Mouse (Mus musculus) thymus, adult 2 months (tissue): ENCODE measurements around the gene Vgll1. TPM values are rescaled to one million over a fixed set of nuclear protein-coding genes. Genes with fewer than 3 reads are reported as not detected.

Experiments
- DNase-seq: peaks from one replicate; pipeline ENCODE4 v3.0.0; 2021
- H3K27ac ChIP-seq: fragments of 200-500 bp; 2 replicates; pipeline ENCODE4 v1.5.1; 2012; ENCODE audit warnings: low read length, control low read depth; ENCODE audit not compliant: control insufficient read depth, insufficient read depth
- H3K27me3 ChIP-seq: fragments of 200-500 bp; 2 replicates; pipeline ENCODE4 v1.6.1; 2012; ENCODE audit warnings: mild to moderate bottlenecking, low read length, moderate library complexity, mixed read lengths; ENCODE audit not compliant: control insufficient read depth, insufficient read depth
- H3K36me3 ChIP-seq: fragments of 200-500 bp; 2 replicates; pipeline ENCODE4 v1.6.1; 2012; ENCODE audit warnings: mild to moderate bottlenecking, low read length, moderate library complexity; ENCODE audit not compliant: control insufficient read depth, insufficient read depth
- H3K4me1 ChIP-seq: fragments of 200-500 bp; replicated peaks from 2 replicates; pipeline ENCODE4 v1.6.1; 2012; ENCODE audit warnings: low read length; ENCODE audit not compliant: control insufficient read depth, insufficient read depth
- H3K4me3 ChIP-seq: fragments of 200-500 bp; 2 replicates; pipeline ENCODE4 v1.5.1; 2012; ENCODE audit warnings: mild to moderate bottlenecking, low read length, control low read depth, moderate library complexity; ENCODE audit not compliant: control insufficient read depth, insufficient read depth
- CTCF ChIP-seq: fragments of 200-500 bp; IDR thresholded peaks from 2 replicates; pipeline ENCODE4 v1.5.1; 2012; ENCODE audit warnings: mild to moderate bottlenecking, control low read depth, low read length, moderate library complexity, borderline replicate concordance; ENCODE audit not compliant: control insufficient read depth, poor library complexity, insufficient read depth; ENCODE audit errors: extremely low read depth
- POLR2A ChIP-seq: fragments of 200-500 bp; IDR thresholded peaks from 2 replicates; pipeline ENCODE4 v1.6.1; 2012; ENCODE audit warnings: mild to moderate bottlenecking, low read length, control low read depth, moderate library complexity; ENCODE audit not compliant: control insufficient read depth, poor library complexity, insufficient read depth; ENCODE audit errors: extremely low read depth
- WGBS: fragments of 180-500 bp; shearing (Covaris S2); methylation state at CpG from one replicate; pipeline ENCODE4 v1.1.7; 2018; 5-methylcytosine and 5-hydroxymethylcytosine counted together
- polyA plus RNA-seq: library from polyadenylated mRNA; depleted of rRNA; stranded (reverse); fragments of >200 nt; gene quantifications from 2 replicates; pipeline ENCODE4 v1.2.3, GENCODE M21; 2012; rRNA removed

Gene Vgll1
- polyA plus RNA-seq, 1 experiment, result not detected

DNA sequence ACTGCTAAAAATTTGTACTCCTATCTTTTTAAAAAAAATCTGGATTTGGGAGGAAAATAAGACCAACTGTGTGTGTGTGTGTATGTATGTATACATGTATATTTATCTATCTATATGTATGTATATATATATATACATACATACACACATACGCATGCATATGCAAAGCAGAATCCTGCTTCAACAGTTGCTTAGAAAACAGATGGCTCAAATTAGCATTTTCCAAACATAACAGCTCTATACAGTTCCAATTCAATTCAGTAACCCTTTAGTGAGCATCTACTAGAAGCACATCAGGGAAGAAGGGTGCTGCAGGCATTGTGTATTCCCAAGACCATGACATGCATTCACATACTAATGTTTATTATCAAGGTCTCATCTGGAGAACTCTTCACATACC is 15.5 kb downstream of the Vgll1 start:
- TF ChIP-seq CTCF (no peak), POLR2A (no peak)
- no peak overlapping the region for H3K27ac ChIP-seq
- DNase-seq, result no peak
- no peak overlapping the region for H3K4me3 ChIP-seq
- no peaks in the 10 kb centered on the region for H3K36me3 ChIP-seq
- H3K27me3 ChIP-seq, result no peaks in the 10 kb centered on the region
- 100% methylated on average over 1 of the region's 1 CpGs for WGBS
- H3K4me1 ChIP-seq, result no peaks in the 10 kb centered on the region

DNA sequence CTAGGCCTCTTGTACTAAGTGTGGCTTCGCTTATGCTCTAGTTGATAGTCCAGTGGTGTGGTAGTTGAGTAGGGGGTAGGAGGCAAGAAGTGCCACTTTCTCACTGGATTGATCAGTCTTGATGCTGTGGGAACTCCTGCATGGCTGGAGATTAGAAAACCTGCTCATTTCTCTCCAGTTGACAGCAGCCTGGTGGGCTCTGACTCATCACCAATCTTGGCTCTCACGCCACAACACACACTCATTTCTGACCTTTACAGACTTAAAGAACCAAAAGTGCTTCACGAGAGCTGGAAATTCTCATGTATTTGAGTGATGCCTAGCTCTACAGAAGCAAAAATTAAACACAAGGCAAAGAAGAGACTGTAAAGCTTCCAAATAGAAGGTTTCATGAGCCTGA is 19.1 kb downstream of the Vgll1 start:
- no peaks in the 10 kb centered on the region for H3K4me1 ChIP-seq
- no peaks in the 10 kb centered on the region for H3K27me3 ChIP-seq
- no peak overlapping the region for H3K27ac ChIP-seq
- H3K4me3 ChIP-seq, result no peak overlapping the region
- H3K36me3 ChIP-seq, result no peaks in the 10 kb centered on the region
- no peak for DNase-seq
- WGBS, result 99% methylated on average over 3 of the region's 3 CpGs
- TF ChIP-seq POLR2A (no peak), CTCF (no peak)

DNA sequence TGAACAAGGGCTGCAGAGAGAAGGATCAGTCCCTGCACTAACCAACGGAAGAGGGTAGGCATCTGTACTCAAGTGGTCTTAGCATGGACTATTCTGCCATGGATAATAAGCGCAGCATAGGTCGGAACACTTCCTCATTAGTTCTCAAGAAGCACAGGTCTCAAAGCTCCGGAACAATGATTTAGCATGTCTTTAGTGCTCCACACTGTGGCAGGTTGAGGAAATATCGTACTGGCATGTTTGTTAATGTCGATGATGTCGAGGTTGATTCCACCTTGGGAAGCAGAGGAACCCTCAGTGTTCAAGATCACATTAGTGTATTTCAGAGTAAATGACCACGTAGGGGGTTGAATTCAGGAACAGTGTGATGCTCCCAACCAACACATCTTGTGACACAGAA is 30.2 kb downstream of the Vgll1 start:
- DNase-seq, result no peak
- H3K4me1 ChIP-seq, result no peaks in the 10 kb centered on the region
- H3K27me3 ChIP-seq, result no peaks in the 10 kb centered on the region
- TF ChIP-seq CTCF (no peak), POLR2A (no peak)
- no peak overlapping the region for H3K4me3 ChIP-seq
- no peak overlapping the region for H3K27ac ChIP-seq
- WGBS, result 66% methylated on average over 8 of the region's 8 CpGs
- H3K36me3 ChIP-seq, result no peaks in the 10 kb centered on the region

DNA sequence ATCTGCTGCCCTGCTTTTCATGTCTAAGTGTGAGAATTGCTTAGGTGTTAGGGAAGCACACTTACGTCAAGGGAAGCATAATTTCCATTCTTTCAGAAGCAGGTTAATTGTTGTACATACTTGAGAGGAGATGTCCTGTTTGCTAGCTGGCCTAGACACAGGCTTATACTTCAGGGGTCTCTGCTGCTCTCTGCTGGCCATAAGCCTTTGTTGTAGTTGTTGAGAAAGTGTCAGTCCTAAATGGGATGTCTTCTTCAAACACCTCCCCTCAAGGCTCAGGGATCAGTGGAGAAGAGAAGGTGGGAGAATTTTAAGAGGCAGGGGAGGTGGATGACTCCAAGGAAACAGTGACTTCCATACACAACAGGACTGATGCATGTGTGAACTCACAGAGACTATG is 32.9 kb downstream of the Vgll1 start:
- TF ChIP-seq CTCF (no peak), POLR2A (no peak)
- Histone ChIP-seq H3K36me3 (no peaks in the 10 kb centered on the region), H3K4me3 (no peak overlapping the region), H3K27me3 (no peaks in the 10 kb centered on the region), H3K4me1 (no peaks in the 10 kb centered on the region), H3K27ac (no peak overlapping the region)
- WGBS, result 96% methylated on average over 1 of the region's 1 CpGs
- peak; percentile 1 for DNase-seq

DNA sequence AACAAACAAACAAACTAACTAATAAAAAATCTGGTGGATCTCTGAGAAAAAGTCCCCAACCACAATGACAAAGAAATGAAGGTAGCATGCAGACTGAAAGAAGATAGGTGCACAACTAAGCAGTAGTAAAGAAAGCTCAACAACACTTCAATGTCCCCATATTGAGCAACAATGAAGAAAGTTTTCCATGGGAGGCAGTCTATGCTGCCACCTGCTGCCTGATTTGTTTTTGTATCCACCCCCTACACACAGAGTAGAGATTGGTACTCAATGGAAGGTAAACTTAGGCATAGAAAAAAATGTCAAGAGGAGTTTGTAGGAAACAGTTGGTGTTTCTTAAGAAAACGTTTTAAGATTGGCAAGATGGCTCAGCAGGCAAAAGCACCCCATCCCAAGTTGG is 42.7 kb downstream of the Vgll1 start:
- Histone ChIP-seq H3K27me3 (no peaks in the 10 kb centered on the region), H3K4me1 (no peaks in the 10 kb centered on the region), H3K27ac (no peak overlapping the region), H3K36me3 (no peaks in the 10 kb centered on the region), H3K4me3 (no peak overlapping the region)
- TF ChIP-seq CTCF, result no peak
- TF ChIP-seq POLR2A, result no peak
- 36% methylated on average over 1 of the region's 1 CpGs for WGBS
- peak; percentile 1 for DNase-seq

DNA sequence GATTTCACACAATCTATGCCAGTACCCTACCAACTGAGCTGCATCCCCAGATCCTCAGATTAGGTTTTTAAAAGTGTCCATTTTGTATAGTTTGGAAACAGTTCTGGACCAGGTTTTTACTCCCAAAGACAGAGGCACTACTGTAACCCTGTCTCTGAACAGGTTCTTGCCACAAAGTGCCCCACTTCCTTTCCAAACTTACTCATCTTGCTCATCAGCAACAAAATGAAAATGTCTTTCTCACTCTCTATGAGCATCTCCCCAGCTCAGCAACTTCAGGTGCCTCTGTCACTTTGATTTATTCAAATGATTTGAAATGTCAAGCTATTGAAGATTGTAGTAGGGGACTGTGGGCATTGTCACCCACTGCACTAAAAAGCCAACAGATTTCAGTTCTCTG is 49.7 kb downstream of the Vgll1 start:
- H3K4me3 ChIP-seq, result no peak overlapping the region
- H3K4me1 ChIP-seq, result no peaks in the 10 kb centered on the region
- DNase-seq, result no peak
- no peaks in the 10 kb centered on the region for H3K36me3 ChIP-seq
- no peaks in the 10 kb centered on the region for H3K27me3 ChIP-seq
- TF ChIP-seq POLR2A (no peak), CTCF (no peak)
- no peak overlapping the region for H3K27ac ChIP-seq

DNA sequence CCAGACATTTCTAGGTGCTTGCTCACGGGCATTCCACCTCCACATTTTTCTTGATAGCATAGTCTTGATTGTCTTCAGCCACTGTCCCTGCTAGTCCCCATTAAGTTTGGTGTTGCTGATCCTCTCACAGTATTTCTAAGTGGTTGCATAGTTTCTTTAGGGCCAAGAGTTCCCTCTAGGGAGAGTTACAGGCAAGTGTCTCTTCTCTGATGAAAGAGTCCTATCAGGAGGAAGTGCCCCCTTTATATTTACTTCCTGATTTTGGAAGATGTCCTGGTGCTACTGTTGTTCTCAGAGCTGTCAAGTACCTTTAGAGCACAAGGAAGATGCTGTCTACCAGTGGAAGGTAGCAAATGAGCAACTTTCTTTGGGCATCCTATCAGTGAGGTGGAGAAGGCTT is 65.6 kb downstream of the Vgll1 start:
- DNase-seq, result no peak
- WGBS, result 100% methylated on average over 1 of the region's 1 CpGs
- Histone ChIP-seq H3K27ac (no peak overlapping the region), H3K36me3 (no peaks in the 10 kb centered on the region), H3K27me3 (no peaks in the 10 kb centered on the region), H3K4me3 (no peak overlapping the region), H3K4me1 (no peaks in the 10 kb centered on the region)
- TF ChIP-seq CTCF (no peak), POLR2A (no peak)

Other genes with a start within 250 kb of the Vgll1 start
- not detected in 2 replicates for gene Adgrg4, start 217.9 kb upstream of the Vgll1 start, polyA plus RNA-seq
- gene Brs3, start 45.0 kb upstream of the Vgll1 start, polyA plus RNA-seq, result not detected in 2 replicates
- gene Htatsf1, start 34.5 kb upstream of the Vgll1 start, polyA plus RNA-seq, result 16.9 and 27.7 TPM in 2 replicates
- gene Cd40lg, start 124.0 kb downstream of the Vgll1 start, polyA plus RNA-seq, result 6.0 and 7.2 TPM in 2 replicates